Mouse (Mus musculus) cortical plate, adult 2 months (tissue): ENCODE measurements around the gene Mrtfa.

Experiments
- CTCF ChIP-seq: fragments of 200-500 bp; IDR thresholded peaks from 2 replicates; pipeline ENCODE4 v1.5.1; 2011; ENCODE audit warnings: mild to moderate bottlenecking, control low read depth, low read length; ENCODE audit not compliant: insufficient read depth; ENCODE audit errors: extremely low read depth
- POLR2A ChIP-seq: fragments of 200-500 bp; IDR thresholded peaks from 2 replicates; pipeline ENCODE4 v1.6.1; 2011; ENCODE audit warnings: mild to moderate bottlenecking, low read length, control low read depth; ENCODE audit not compliant: insufficient read depth; ENCODE audit errors: extremely low read depth

DNA sequence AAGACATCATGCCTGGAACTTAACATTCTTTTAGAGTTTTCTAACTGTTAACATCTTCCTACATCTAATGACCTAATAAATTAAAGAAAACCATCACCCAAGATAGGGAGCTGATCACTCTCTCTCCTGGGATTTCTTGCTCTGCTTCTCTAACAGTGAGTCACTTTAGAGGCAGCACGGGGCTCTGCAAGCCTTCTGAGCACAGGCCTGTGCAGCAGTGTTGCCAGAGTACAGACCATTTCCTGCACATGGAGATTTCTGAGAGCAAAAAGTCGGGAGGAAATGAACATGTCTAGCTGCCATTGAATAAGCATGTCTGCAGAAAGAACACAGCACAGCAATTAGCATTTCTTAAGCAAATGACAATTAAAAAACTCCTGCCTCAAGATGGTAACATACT lies 116.8 kb downstream of the Mrtfa start:
- TF ChIP-seq CTCF (no peak), POLR2A (no peak)
